Mouse (Mus musculus) heart, adult 2 months (tissue): Measurements from ENCODE around the gene Kank1. TPM values are rescaled to one million over a fixed set of nuclear protein-coding genes. Genes with fewer than 3 reads are reported as not detected.
A peak's percentile ranks its signal among the peaks of the same experiment; 100 is the strongest.

Experiments
- DNase-seq, 2 experiments: peaks; one replicate each; pipeline ENCODE4 v3.0.0; 2021
- H3K27ac ChIP-seq: fragments of 200-600 bp; 2 replicates; pipeline ENCODE4 v1.8.1; 2022
- H3K27me3 ChIP-seq: fragments of 200-500 bp; 2 replicates; pipeline ENCODE4 v1.6.1; 2012; ENCODE audit warnings: mild to moderate bottlenecking, low read length, inconsistent platforms, mixed read lengths; ENCODE audit not compliant: control insufficient read depth, insufficient read depth
- H3K36me3 ChIP-seq: fragments of 200-500 bp; 2 replicates; pipeline ENCODE4 v1.6.1; 2012; ENCODE audit warnings: low read length, inconsistent platforms; ENCODE audit not compliant: control insufficient read depth, insufficient read depth
- H3K4me1 ChIP-seq: fragments of 200-500 bp; 2 replicates; pipeline ENCODE4 v1.6.1; 2011; ENCODE audit warnings: low read length; ENCODE audit not compliant: control insufficient read depth, insufficient read depth
- H3K4me3 ChIP-seq: fragments of 200-600 bp; 2 replicates; pipeline ENCODE4 v1.8.1; 2022
- H3K79me2 ChIP-seq: fragments of 200-500 bp; replicated peaks from 2 replicates; pipeline ENCODE4 v1.6.1; 2012; ENCODE audit warnings: mild to moderate bottlenecking, inconsistent platforms, low read length, moderate library complexity, mixed read lengths; ENCODE audit not compliant: control insufficient read depth, insufficient read depth
- H3K9ac ChIP-seq: fragments of 200-500 bp; 2 replicates; pipeline ENCODE4 v1.6.1; 2012; ENCODE audit warnings: low read depth, mild to moderate bottlenecking, control low read depth, inconsistent platforms, low read length, mixed read lengths
- CTCF ChIP-seq: fragments of 200-600 bp; IDR thresholded peaks from 2 replicates; pipeline ENCODE4 v1.8.1; 2022; ENCODE audit warnings: antibody characterized with exemption, mild to moderate bottlenecking, moderate library complexity
- EP300 ChIP-seq: fragments of 200-500 bp; IDR thresholded peaks from 2 replicates; pipeline ENCODE4 v1.6.1; 2011; ENCODE audit warnings: low read depth, low read length, control low read depth; ENCODE audit not compliant: insufficient read depth
- POLR2A ChIP-seq: fragments of 200-500 bp; IDR thresholded peaks from 2 replicates; pipeline ENCODE4 v1.6.1; 2011; ENCODE audit warnings: mild to moderate bottlenecking, low read depth, low read length, control low read depth; ENCODE audit not compliant: insufficient read depth
- WGBS: fragments of 180-500 bp; shearing (Covaris S2); methylation state at CpG from one replicate; pipeline ENCODE4 v1.1.7; 2018; 5-methylcytosine and 5-hydroxymethylcytosine counted together
- intact Hi-C: fragments of 180-260 bp; cut with DNase I; formaldehyde crosslinking; loops from one replicate; pipeline ENCODE4 v1.15.1; 2025
- polyA plus RNA-seq: library from polyadenylated mRNA; depleted of rRNA; stranded (reverse); fragments of >200 nt; gene quantifications from 2 replicates; pipeline ENCODE4 v1.2.3, GENCODE M21; 2012
- total RNA-seq, 2 experiments: library from RNA; stranded (reverse); gene quantifications; 2 replicates each; pipeline ENCODE4 v1.2.3; 2021

Gene Kank1
- total and polyA plus RNA-seq, 3 experiments, result 37.2 to 43.9 (median 37.3) TPM

DNA sequence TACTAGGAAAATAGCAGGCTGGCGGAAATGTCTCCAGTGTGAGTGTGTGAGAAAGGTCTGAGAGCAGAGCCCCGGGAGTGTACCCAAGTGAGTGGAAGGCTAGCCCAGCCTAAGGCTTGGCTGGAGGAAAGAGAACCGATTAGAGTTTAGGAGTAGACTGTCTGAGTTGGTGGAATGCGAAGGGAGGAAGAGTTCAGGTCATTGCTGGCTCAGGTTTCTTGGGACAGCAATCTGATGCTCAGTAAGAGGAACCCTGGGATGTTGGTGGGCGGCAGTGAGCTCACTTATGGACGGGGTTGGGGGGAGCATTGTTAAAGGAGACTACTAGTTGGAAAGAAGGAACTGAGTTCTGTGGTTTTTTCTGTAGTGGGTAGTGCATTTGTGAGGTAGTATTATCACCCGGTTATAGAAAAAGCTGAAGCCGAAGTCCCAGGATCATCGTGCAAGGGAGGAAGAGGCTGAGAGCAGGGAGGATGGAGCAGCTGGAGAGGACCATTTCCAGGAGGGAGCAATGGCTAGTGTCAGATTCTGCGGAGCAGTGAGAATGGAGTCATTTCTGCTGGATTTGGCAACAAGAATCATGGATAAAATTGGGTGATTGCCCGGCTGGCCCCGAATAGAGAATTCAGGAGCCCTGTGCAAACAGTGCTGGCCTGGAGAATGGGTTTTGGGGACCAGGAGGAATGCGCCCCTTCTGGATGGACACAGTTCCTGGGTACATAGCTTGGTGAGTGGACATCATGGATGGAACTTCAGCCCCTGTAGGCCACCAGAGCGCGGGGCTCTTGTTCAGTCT lies 40.0 kb downstream of the Kank1 start:
- no peak for TF ChIP-seq CTCF
- TF ChIP-seq POLR2A, result no peak
- TF ChIP-seq EP300, result no peak
- Histone ChIP-seq H3K27me3 (no peaks in the 10 kb centered on the region), H3K79me2 (no peaks in the 10 kb centered on the region), H3K4me1 (peaks cover 3% of the 10 kb centered on the region), H3K36me3 (no peaks in the 10 kb centered on the region), H3K4me3 (no peak overlapping the region), H3K9ac (no peak overlapping the region), H3K27ac (no peak overlapping the region)
- intact Hi-C loops, result loop anchor here (5.0 kb wide), 1 partner anchor 39 kb away; the partner anchor contains the start of gene Kank1
- 82% methylated on average over 15 of the region's 15 CpGs for WGBS
- no peak for DNase-seq

DNA sequence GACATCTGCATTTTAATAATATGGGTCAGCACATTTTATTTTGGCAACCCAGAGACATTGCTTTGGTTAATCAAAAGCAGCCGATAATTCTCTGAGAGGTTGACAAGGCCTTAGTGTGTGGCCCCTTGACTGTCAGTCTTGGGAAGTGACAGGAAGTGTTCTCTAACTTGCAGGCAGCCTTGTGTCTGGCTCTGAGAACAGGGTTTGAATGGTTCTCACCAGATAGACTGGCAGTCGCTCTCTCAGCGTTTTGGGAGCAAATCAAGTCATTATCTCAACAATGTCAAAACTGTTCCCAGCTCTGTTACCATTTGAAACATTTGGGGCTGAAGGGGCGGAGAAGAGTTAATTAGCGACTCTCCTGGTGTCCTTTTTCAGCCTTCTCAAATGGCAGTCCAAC lies 41.0 kb downstream of the Kank1 start:
- peaks cover 3% of the 10 kb centered on the region for H3K4me1 ChIP-seq
- intact Hi-C loops, result loop anchor here (5.0 kb wide), 1 partner anchor 40 kb away; the partner anchor contains the start of gene Kank1
- no peaks in the 10 kb centered on the region for H3K79me2 ChIP-seq
- H3K27ac ChIP-seq, result no peak overlapping the region
- H3K36me3 ChIP-seq, result no peaks in the 10 kb centered on the region
- 25% methylated on average over 5 of the region's 5 CpGs for WGBS
- H3K4me3 ChIP-seq, result no peak overlapping the region
- no peaks in the 10 kb centered on the region for H3K27me3 ChIP-seq
- H3K9ac ChIP-seq, result no peak overlapping the region
- no peak for DNase-seq
- TF ChIP-seq EP300 (no peak), CTCF (no peak), POLR2A (no peak)

DNA sequence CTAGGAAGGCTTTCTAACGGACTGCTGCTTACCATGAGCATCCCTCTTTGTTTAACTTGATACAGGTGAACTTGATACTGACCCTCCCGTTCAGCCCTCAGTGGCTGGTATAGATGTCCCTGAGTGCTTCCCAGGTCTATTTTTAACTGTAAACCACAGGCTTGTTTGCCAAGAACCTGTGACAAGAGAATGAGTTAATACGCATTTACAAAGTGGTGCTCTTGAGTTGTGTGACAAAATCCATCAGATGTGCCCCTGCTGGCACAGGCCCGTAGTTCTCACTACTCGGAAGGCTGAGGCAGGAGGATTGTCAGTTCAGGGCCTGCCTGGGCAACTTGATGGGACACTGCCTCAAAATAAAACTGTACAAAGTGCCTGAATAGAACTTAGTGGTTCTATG lies 42.8 kb downstream of the Kank1 start:
- Histone ChIP-seq H3K4me3 (no peak overlapping the region), H3K4me1 (peaks cover 3% of the 10 kb centered on the region), H3K36me3 (no peaks in the 10 kb centered on the region), H3K79me2 (no peaks in the 10 kb centered on the region), H3K27me3 (no peaks in the 10 kb centered on the region), H3K9ac (no peak overlapping the region), H3K27ac (no peak overlapping the region)
- peak in 1 of 2 experiments; percentile 9 for DNase-seq
- TF ChIP-seq POLR2A (no peak), CTCF (0 out of 2 replicates have a peak, but pooled peaks have one; percentile 17), EP300 (0 out of 2 replicates have a peak, but pooled peaks have one; percentile 21)
- intact Hi-C loops, result loop anchor here (5.0 kb wide), 1 partner anchor 42 kb away; the partner anchor contains the start of gene Kank1
- 59% methylated on average over 5 of the region's 5 CpGs for WGBS

DNA sequence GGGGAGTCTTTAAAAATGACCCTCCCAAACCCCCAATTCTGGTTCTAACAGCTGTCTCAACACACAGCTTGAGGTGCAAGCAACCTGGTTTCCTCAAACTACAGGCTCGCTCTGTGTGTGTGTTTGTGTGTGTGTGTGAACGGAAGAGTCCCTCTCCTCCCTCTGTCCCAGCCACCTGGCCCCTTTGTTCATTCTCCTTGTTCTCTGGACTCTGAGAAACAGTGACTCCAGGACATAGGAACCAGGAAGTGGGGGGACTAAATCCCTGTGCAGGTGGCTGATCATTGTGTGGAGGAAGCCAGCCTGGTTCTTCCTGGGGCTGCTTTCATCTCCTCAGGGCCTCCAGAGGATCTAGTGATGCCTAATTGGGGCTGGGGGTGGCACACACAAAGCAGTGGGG lies 46.9 kb downstream of the Kank1 start:
- H3K27me3 ChIP-seq, result no peaks in the 10 kb centered on the region
- peaks cover 1% of the 10 kb centered on the region; the same call in 1 of the 2 replicates for H3K4me1 ChIP-seq
- no peak overlapping the region for H3K27ac ChIP-seq
- H3K9ac ChIP-seq, result no peak overlapping the region
- H3K36me3 ChIP-seq, result no peaks in the 10 kb centered on the region
- intact Hi-C loops, result no loop called here
- H3K4me3 ChIP-seq, result no peak overlapping the region
- 79% methylated on average over 2 of the region's 2 CpGs for WGBS
- H3K79me2 ChIP-seq, result no peaks in the 10 kb centered on the region
- TF ChIP-seq CTCF (no peak), EP300 (no peak), POLR2A (no peak)
- no peak for DNase-seq

DNA sequence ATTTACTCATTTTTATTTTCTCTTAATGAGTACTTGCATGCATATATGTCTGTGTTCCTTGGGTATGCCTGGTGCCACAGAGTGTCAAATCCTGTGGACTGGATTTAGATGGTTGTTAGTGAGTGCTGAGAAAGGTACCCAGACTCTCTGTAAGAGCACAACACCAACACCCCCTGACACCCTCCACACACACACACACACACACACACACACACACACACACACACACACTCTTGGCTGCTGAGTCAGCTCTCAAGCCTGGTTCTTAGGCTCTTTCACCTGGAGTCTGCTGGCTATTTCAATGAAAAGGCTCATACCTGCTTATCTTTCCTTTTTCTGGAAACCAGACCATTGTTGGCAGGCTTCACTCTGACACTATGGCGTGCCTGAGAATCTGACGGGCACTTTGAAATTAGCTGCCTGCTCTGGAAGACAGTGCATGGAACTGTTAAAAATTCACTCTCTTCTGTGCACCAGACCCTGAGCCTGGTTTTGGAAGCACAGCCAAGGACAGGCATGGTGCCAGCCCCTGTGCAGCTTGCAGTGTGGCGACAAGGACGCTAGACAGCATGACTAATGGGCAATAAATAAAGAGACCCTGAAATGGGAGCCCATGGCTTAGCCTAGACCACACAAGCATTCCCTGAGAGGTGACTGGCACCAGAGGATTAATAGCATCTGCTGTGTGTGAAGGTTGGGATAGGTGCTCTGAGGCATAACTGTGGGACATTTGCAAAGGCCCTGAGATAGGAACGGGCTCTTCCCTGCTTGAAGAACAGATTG lies 49.2 kb downstream of the Kank1 start:
- Histone ChIP-seq H3K79me2 (no peaks in the 10 kb centered on the region), H3K4me3 (no peak overlapping the region), H3K27me3 (no peaks in the 10 kb centered on the region), H3K4me1 (peaks cover 1% of the 10 kb centered on the region; the same call in 1 of the 2 replicates), H3K9ac (no peak overlapping the region), H3K27ac (no peak overlapping the region; the same call in 1 of the 2 replicates), H3K36me3 (no peaks in the 10 kb centered on the region)
- WGBS, result 36% methylated on average over 5 of the region's 5 CpGs
- intact Hi-C loops, result no loop called here
- TF ChIP-seq POLR2A (no peak), CTCF (no peak), EP300 (no peak)
- peak; percentile 52 to 58 for DNase-seq
